8 mouse cellular contexts compared by ENCODE assay signal in the genomic region with DNA sequence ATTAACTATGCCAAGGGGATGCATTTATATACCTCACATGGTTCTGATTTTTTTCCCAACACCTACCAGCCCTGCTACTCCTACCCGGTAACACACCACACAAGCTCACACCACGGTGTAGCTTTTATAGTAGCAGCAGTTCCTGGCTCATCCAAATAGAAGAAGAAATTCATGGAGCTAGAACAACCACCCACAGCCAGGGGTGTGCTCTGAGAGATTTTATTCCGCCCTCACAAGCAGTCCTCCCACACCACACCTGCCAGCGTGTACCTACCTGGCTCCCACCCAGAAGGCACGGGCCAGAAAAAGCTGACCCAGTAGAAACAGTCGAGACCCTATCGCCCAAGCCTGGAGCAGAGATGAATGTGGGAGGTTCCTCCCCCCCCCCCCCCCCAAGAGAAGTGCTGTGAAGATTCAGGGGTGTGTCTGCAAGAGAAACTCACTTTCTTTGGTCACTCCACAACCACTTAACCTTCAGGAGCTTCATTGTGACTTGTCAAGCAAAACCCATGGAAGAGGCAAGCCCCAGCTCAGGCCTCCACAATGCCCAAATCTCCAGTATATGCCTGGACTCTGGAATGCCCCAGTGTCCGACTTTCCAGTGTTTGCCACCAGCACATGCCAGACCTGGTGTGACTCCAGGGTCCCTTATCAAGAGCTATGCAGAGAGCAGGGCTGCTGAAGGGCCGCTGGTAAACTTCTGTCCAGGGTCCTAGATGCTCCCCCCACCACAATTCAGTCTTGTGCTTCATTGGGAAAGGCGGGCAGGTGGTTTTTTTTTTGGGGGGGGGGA. TPM values are rescaled to one million over a fixed set of nuclear protein-coding genes. Genes with fewer than 3 reads are reported as not detected.
DNase-seq lines count a peak whose midpoint lies in the region; ATAC-seq and TF ChIP-seq lines count a peak whose summit lies in the region.

No protein-coding gene starts in this region.

- no peak overlapping the region for H3K27ac ChIP-seq in kidney, embryonic 16.5 days (ENCODE audit: low read length)
- H3K27ac ChIP-seq in embryonic facial prominence, embryonic 12.5 days = no peak overlapping the region
- no peak overlapping the region for H3K27ac ChIP-seq in limb, embryonic 14.5 days (replicated peaks; ENCODE audit: low read depth, low read length)

- H3K9me3 ChIP-seq in kidney, embryonic 16.5 days (ENCODE audit: low read length) = no peaks in the 10 kb centered on the region
- no peaks in the 10 kb centered on the region for H3K9me3 ChIP-seq in embryonic facial prominence, embryonic 12.5 days
- no peaks in the 10 kb centered on the region for H3K9me3 ChIP-seq in limb, embryonic 14.5 days (ENCODE audit: control insufficient read depth, low read length)

- 31% methylated on average over 10 of the region's 10 CpGs for WGBS in kidney, embryonic 16.5 days
- WGBS in embryonic facial prominence, embryonic 12.5 days = 36% methylated on average over 10 of the region's 10 CpGs
- 31% methylated on average over 10 of the region's 10 CpGs for WGBS in limb, embryonic 14.5 days

- no peak for ATAC-seq in kidney, embryonic 16.5 days (ENCODE audit: low FRiP score, low TSS enrichment)
- ATAC-seq in embryonic facial prominence, embryonic 12.5 days (ENCODE audit: insufficient number of reproducible peaks, insufficient read depth, low FRiP score, low TSS enrichment) = no peak
- ATAC-seq in limb, embryonic 14.5 days (ENCODE audit: low FRiP score, low read depth) = no peak

- H3K4me1 ChIP-seq in kidney, embryonic 16.5 days (ENCODE audit: insufficient read depth, low read length) = peaks cover 14% of the 10 kb centered on the region
- H3K4me1 ChIP-seq in embryonic facial prominence, embryonic 12.5 days = peaks cover 10% of the 10 kb centered on the region; the same call in 1 of the 2 replicates
- peaks cover 12% of the 10 kb centered on the region for H3K4me1 ChIP-seq in limb, embryonic 14.5 days (ENCODE audit: control insufficient read depth, insufficient read depth, low read length)

- H3K4me3 ChIP-seq in kidney, embryonic 16.5 days (ENCODE audit: low read length) = peak overlapping the region; percentile 62
- H3K4me3 ChIP-seq in embryonic facial prominence, embryonic 12.5 days = peak overlapping the region; percentile 50
- peak overlapping the region; percentile 64 for H3K4me3 ChIP-seq in limb, embryonic 14.5 days (replicated peaks; ENCODE audit: low read length)

- TF ChIP-seq POLR2A in limb, embryonic 14.5 days (IDR thresholded peaks at IDR 0.05; ENCODE audit: borderline replicate concordance, extremely low read depth, insufficient read depth, insufficient read length) = no peak

- H3K9ac ChIP-seq in kidney, embryonic 16.5 days (replicated peaks; ENCODE audit: low read length) = no peak overlapping the region; the same call in 1 of the 2 replicates
- 0 out of 2 replicates have a peak overlapping the region, but pooled peaks have one; percentile 10 for H3K9ac ChIP-seq in embryonic facial prominence, embryonic 12.5 days
- H3K9ac ChIP-seq in limb, embryonic 14.5 days (ENCODE audit: low read depth, low read length, severe bottlenecking) = peak overlapping the region; percentile 64; the same call in 1 of the 2 replicates

- H3K27me3 ChIP-seq in kidney, embryonic 16.5 days (ENCODE audit: insufficient read depth, low read length) = peaks cover 26% of the 10 kb centered on the region
- peaks cover 31% of the 10 kb centered on the region for H3K27me3 ChIP-seq in embryonic facial prominence, embryonic 12.5 days
- H3K27me3 ChIP-seq in limb, embryonic 14.5 days (ENCODE audit: control insufficient read depth, insufficient read depth, low read length) = peaks cover 11% of the 10 kb centered on the region

- H3K4me2 ChIP-seq in kidney, embryonic 16.5 days (replicated peaks; ENCODE audit: low read depth, low read length) = peak overlapping the region; percentile 93
- peak overlapping the region; percentile 81 for H3K4me2 ChIP-seq in embryonic facial prominence, embryonic 12.5 days (replicated peaks)
- H3K4me2 ChIP-seq in limb, embryonic 14.5 days (replicated peaks; ENCODE audit: low read depth, low read length, severe bottlenecking) = peak overlapping the region; percentile 92

- intact Hi-C loops in heart, postnatal 10 days (cut with DNase I) = loop anchor here (1.0 to 5.0 kb wide), 3 partner anchors 56 to 152 kb away; no protein-coding TSS in a partner anchor

- no peak for DNase-seq in kidney, adult 11 months
- peak; percentile 53 to 57 for DNase-seq in heart, postnatal 10 days
- DNase-seq in limb, embryonic 14.5 days (ENCODE audit: low spot score) = no peak
- no peak for DNase-seq in ovary, postnatal 36 days (ENCODE audit: low spot score)
- DNase-seq in kidney, postnatal 4 days = no peak
- DNase-seq in lung, postnatal 14 days = no peak

- H3K36me3 ChIP-seq in kidney, embryonic 16.5 days (ENCODE audit: insufficient read depth, low read length) = no peaks in the 10 kb centered on the region
- no peaks in the 10 kb centered on the region for H3K36me3 ChIP-seq in embryonic facial prominence, embryonic 12.5 days
- H3K36me3 ChIP-seq in limb, embryonic 14.5 days (ENCODE audit: control insufficient read depth, insufficient read depth, low read length) = no peaks in the 10 kb centered on the region; the same call in 1 of the 2 replicates

RNA-seq across cellular contexts. Expression of a gene that starts 1.2 kb away (rescaled TPM):
- polyA plus RNA-seq in kidney, embryonic 16.5 days (2015; fragmentation: Nextera tagmentation; extraction: Ambion mirVana) = 29.0 and 35.6 TPM in 2 replicates
- 13.7 and 15.8 TPM in 2 replicates for polyA plus RNA-seq in embryonic facial prominence, embryonic 12.5 days (2016; fragmentation: Nextera tagmentation; extraction: Ambion mirVana)
- 100 to 1,000 TPM; 186 to 218 TPM for total RNA-seq in heart, postnatal 10 days (2021)
- polyA plus RNA-seq in limb, embryonic 14.5 days (2012; rRNA removed) = 14.6 and 15.9 TPM in 2 replicates
- 26.4 and 28.6 TPM in 2 replicates for polyA plus RNA-seq in limb, embryonic 14.5 days (2014; fragmentation: Nextera tagmentation; extraction: Ambion mirVana)

Comparison
In these comparisons a context has a peak if more than half of its experiments do, and no peak if none do; other contexts are left out.
1. DNase-seq: peak in heart, postnatal 10 days (2 of 2); none in kidney, adult 11 months (single experiment), limb, embryonic 14.5 days (single experiment), ovary, postnatal 36 days (single experiment), kidney, postnatal 4 days (0 of 2) and lung, postnatal 14 days (single experiment).
2. Peak in every context shown above with its lines, with median percentiles within 50 percentile points of each other: H3K4me2 ChIP-seq and H3K4me3 ChIP-seq.